Mouse (Mus musculus): ENCODE results near the gene 1110059E24Rik. TPM values are rescaled to one million over a fixed set of nuclear protein-coding genes. Genes with fewer than 3 reads are reported as not detected.
A peak's percentile ranks its signal among the peaks of the same experiment; 100 is the strongest.

1110059E24Rik gene
- polyA plus RNA-seq, 2 experiments: 35.0 to 55.0 TPM

GRCm38 (mm10) chr19:21564461-21564797, 88.3 kb downstream of the 1110059E24Rik start:
- Histone ChIP-seq H3K9me3 (ENCODE audit: control insufficient read depth, low read length) (no peaks in the 10 kb centered on the region), H3K27ac (replicated peaks; ENCODE audit: low read depth, low read length) (no peak overlapping the region), H3K4me3 (replicated peaks; ENCODE audit: low read length) (no peak overlapping the region), H3K9ac (ENCODE audit: low read depth, low read length, severe bottlenecking) (no peak overlapping the region), H3K4me2 (replicated peaks; ENCODE audit: low read depth, low read length, severe bottlenecking) (no peak overlapping the region), H3K27me3 (ENCODE audit: control insufficient read depth, insufficient read depth, low read length) (no peaks in the 10 kb centered on the region), H3K4me1 (ENCODE audit: control insufficient read depth, insufficient read depth, low read length) (no peaks in the 10 kb centered on the region), H3K36me3 (ENCODE audit: control insufficient read depth, insufficient read depth, low read length) (no peaks in the 10 kb centered on the region)
- no peak for TF ChIP-seq POLR2A (IDR thresholded peaks at IDR 0.05; ENCODE audit: borderline replicate concordance, extremely low read depth, insufficient read depth, insufficient read length)
- 3% methylated on average over 1 of the region's 1 CpGs for whole genome bisulfite sequencing
- ATAC-seq (ENCODE audit: low FRiP score, low read depth): no peak
- DNase-seq (ENCODE audit: low spot score): no peak

GRCm38 (mm10) chr19:21563789-21564460, 88.9 kb downstream of the 1110059E24Rik start:
- ATAC-seq (ENCODE audit: low FRiP score, low read depth) (peak; percentile 76), DNase-seq (ENCODE audit: low spot score) (peak; percentile 76)
- H3K4me2 ChIP-seq (replicated peaks; ENCODE audit: low read depth, low read length, severe bottlenecking): no peak overlapping the region
- 28% methylated on average over 11 of the region's 11 CpGs for WGBS
- H3K9me3 ChIP-seq (ENCODE audit: control insufficient read depth, low read length): no peaks in the 10 kb centered on the region
- no peaks in the 10 kb centered on the region for H3K27me3 ChIP-seq (ENCODE audit: control insufficient read depth, insufficient read depth, low read length)
- H3K4me1 ChIP-seq (ENCODE audit: control insufficient read depth, insufficient read depth, low read length): no peaks in the 10 kb centered on the region
- no peaks in the 10 kb centered on the region for H3K36me3 ChIP-seq (ENCODE audit: control insufficient read depth, insufficient read depth, low read length)
- H3K9ac ChIP-seq (ENCODE audit: low read depth, low read length, severe bottlenecking): 0 out of 2 replicates have a peak overlapping the region, but pooled peaks have one; percentile 3
- TF ChIP-seq POLR2A (IDR thresholded peaks at IDR 0.05; ENCODE audit: borderline replicate concordance, extremely low read depth, insufficient read depth, insufficient read length): no peak
- H3K4me3 ChIP-seq (replicated peaks; ENCODE audit: low read length): no peak overlapping the region
- H3K27ac ChIP-seq (replicated peaks; ENCODE audit: low read depth, low read length): no peak overlapping the region

GRCm38 (mm10) chr19:21562996-21563395, 89.8 kb downstream of the 1110059E24Rik start:
- TF ChIP-seq POLR2A (IDR thresholded peaks at IDR 0.05; ENCODE audit: borderline replicate concordance, extremely low read depth, insufficient read depth, insufficient read length): no peak
- ATAC-seq (ENCODE audit: low FRiP score, low read depth) (no peak), DNase-seq (ENCODE audit: low spot score) (no peak)
- H3K9ac ChIP-seq (ENCODE audit: low read depth, low read length, severe bottlenecking): no peak overlapping the region
- WGBS: 84% methylated on average over 3 of the region's 3 CpGs
- no peaks in the 10 kb centered on the region for H3K27me3 ChIP-seq (ENCODE audit: control insufficient read depth, insufficient read depth, low read length)
- H3K27ac ChIP-seq (replicated peaks; ENCODE audit: low read depth, low read length): no peak overlapping the region
- no peak overlapping the region for H3K4me2 ChIP-seq (replicated peaks; ENCODE audit: low read depth, low read length, severe bottlenecking)
- H3K4me1 ChIP-seq (ENCODE audit: control insufficient read depth, insufficient read depth, low read length): no peaks in the 10 kb centered on the region
- H3K4me3 ChIP-seq (replicated peaks; ENCODE audit: low read length): no peak overlapping the region
- H3K36me3 ChIP-seq (ENCODE audit: control insufficient read depth, insufficient read depth, low read length): no peaks in the 10 kb centered on the region
- H3K9me3 ChIP-seq (ENCODE audit: control insufficient read depth, low read length): no peaks in the 10 kb centered on the region

GRCm38 (mm10) chr19:21552801-21553200, 100.0 kb downstream of the 1110059E24Rik start:
- Histone ChIP-seq H3K4me1 (ENCODE audit: control insufficient read depth, insufficient read depth, low read length) (no peaks in the 10 kb centered on the region), H3K36me3 (ENCODE audit: control insufficient read depth, insufficient read depth, low read length) (no peaks in the 10 kb centered on the region), H3K27ac (replicated peaks; ENCODE audit: low read depth, low read length) (no peak overlapping the region), H3K9ac (ENCODE audit: low read depth, low read length, severe bottlenecking) (no peak overlapping the region), H3K4me2 (replicated peaks; ENCODE audit: low read depth, low read length, severe bottlenecking) (no peak overlapping the region), H3K9me3 (ENCODE audit: control insufficient read depth, low read length) (no peaks in the 10 kb centered on the region), H3K27me3 (ENCODE audit: control insufficient read depth, insufficient read depth, low read length) (no peaks in the 10 kb centered on the region), H3K4me3 (replicated peaks; ENCODE audit: low read length) (no peak overlapping the region)
- ATAC-seq (ENCODE audit: low FRiP score, low read depth): no peak
- TF ChIP-seq POLR2A (IDR thresholded peaks at IDR 0.05; ENCODE audit: borderline replicate concordance, extremely low read depth, insufficient read depth, insufficient read length): no peak
- DNase-seq (ENCODE audit: low spot score): no peak
- 80% methylated on average over 9 of the region's 9 CpGs for WGBS

GRCm38 (mm10) chr19:21551921-21552536, 100.7 kb downstream of the 1110059E24Rik start:
- H3K9me3 ChIP-seq (ENCODE audit: control insufficient read depth, low read length): no peaks in the 10 kb centered on the region
- ATAC-seq (ENCODE audit: low FRiP score, low read depth): no peak
- H3K4me1 ChIP-seq (ENCODE audit: control insufficient read depth, insufficient read depth, low read length): no peaks in the 10 kb centered on the region
- H3K27ac ChIP-seq (replicated peaks; ENCODE audit: low read depth, low read length): no peak overlapping the region
- no peak overlapping the region for H3K4me3 ChIP-seq (replicated peaks; ENCODE audit: low read length)
- H3K27me3 ChIP-seq (ENCODE audit: control insufficient read depth, insufficient read depth, low read length): no peaks in the 10 kb centered on the region
- H3K4me2 ChIP-seq (replicated peaks; ENCODE audit: low read depth, low read length, severe bottlenecking): no peak overlapping the region
- no peak for DNase-seq (ENCODE audit: low spot score)
- TF ChIP-seq POLR2A (IDR thresholded peaks at IDR 0.05; ENCODE audit: borderline replicate concordance, extremely low read depth, insufficient read depth, insufficient read length): no peak
- H3K36me3 ChIP-seq (ENCODE audit: control insufficient read depth, insufficient read depth, low read length): no peaks in the 10 kb centered on the region
- 41% methylated on average over 5 of the region's 5 CpGs for WGBS
- H3K9ac ChIP-seq (ENCODE audit: low read depth, low read length, severe bottlenecking): no peak overlapping the region

All from limb, embryonic 14.5 days (tissue).